Mouse (Mus musculus) lung, adult 2 months (tissue): ENCODE results near the gene Apba3.
A peak's percentile ranks its signal among the peaks of the same experiment; 100 is the strongest.

Experiments used
- CTCF ChIP-seq: fragments of 200-500 bp; IDR thresholded peaks from 2 replicates; pipeline ENCODE4 v1.5.1; 2011; ENCODE audit warnings: mild to moderate bottlenecking, low read length, control low read depth; ENCODE audit not compliant: insufficient read depth
- POLR2A ChIP-seq: fragments of 200-500 bp; IDR thresholded peaks from 2 replicates; pipeline ENCODE4 v1.6.1; 2011; ENCODE audit warnings: low read depth, mild to moderate bottlenecking, control low read depth, low read length, borderline replicate concordance; ENCODE audit errors: extremely low read depth

GRCm38 (mm10) chr10:81289278-81289677 is 22.5 kb downstream of the Apba3 start:
- TF ChIP-seq POLR2A = no peak
- peak; percentile 90 for TF ChIP-seq CTCF
